Mouse (Mus musculus) kidney, adult 2 months (tissue): ENCODE data around the gene Tsks.

Experiments
- CTCF ChIP-seq: fragments of 200-500 bp; conservative IDR thresholded peaks from 2 replicates; pipeline ENCODE4 v1.5.1; 2011; ENCODE audit warnings: low read depth, mild to moderate bottlenecking, control low read depth, low read length, moderate library complexity, mixed read lengths; ENCODE audit not compliant: insufficient read depth, insufficient read length
- POLR2A ChIP-seq: fragments of 200-500 bp; IDR thresholded peaks from one replicate; pipeline ENCODE4 v1.6.1; 2011; ENCODE audit warnings: low read depth, low read length, control low read depth

DNA sequence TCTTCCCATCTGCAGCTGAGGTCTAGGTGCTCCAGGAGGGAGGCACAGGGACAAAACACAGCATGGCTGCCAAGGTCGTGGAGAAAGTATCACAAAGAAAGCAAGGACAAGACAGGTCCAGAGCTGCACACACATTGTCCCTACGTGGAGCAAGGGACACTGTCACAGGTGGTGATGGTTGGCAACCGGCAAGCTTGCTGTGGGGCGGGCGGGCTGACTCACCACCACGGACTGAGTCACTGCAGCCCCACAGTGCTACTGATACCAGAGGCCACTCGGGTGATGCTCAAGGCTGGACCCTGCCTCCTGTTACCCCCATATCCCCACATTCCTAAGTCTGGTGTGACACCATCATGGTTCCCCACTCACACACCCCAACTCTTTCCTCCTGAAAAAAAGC, 59.4 kb downstream of the Tsks start:
- TF ChIP-seq CTCF: no peak
- no peak for TF ChIP-seq POLR2A
